Mouse (Mus musculus) forebrain, embryonic 11.5 days (tissue): ENCODE results near the gene Alox12. TPM values are rescaled to one million over a fixed set of nuclear protein-coding genes. Genes with fewer than 3 reads are reported as not detected.

Experiments used
- ATAC-seq: fragments of 200-750 bp; cut with Nextera tagmentation; replicated peaks from 2 replicates; pipeline ENCODE4 v1.8.0; 2017; ENCODE audit warnings: moderate TSS enrichment; ENCODE audit not compliant: low FRiP score
- DNase-seq: peaks from one replicate; pipeline ENCODE4 v3.0.0-alpha.2; 2017; ENCODE audit warnings: low spot score
- H3K27ac ChIP-seq: fragments of 300-500 bp; sonication (generic); 2 replicates; pipeline ENCODE4 v1.5.1; 2014; ENCODE audit warnings: low read depth, low read length
- H3K27me3 ChIP-seq: fragments of 300-500 bp; sonication (generic); 2 replicates; pipeline ENCODE4 v1.6.1; 2014; ENCODE audit warnings: mild to moderate bottlenecking, low read length, mixed read lengths; ENCODE audit not compliant: control insufficient read depth, insufficient read depth
- H3K36me3 ChIP-seq: fragments of 300-500 bp; sonication (generic); 2 replicates; pipeline ENCODE4 v1.6.1; 2014; ENCODE audit warnings: mild to moderate bottlenecking, low read length, moderate library complexity, mixed read lengths; ENCODE audit not compliant: control insufficient read depth, insufficient read depth
- H3K4me1 ChIP-seq: fragments of 300-500 bp; sonication (generic); replicated peaks from 2 replicates; pipeline ENCODE4 v1.6.1; 2014; ENCODE audit warnings: low read length, mixed read lengths; ENCODE audit not compliant: control insufficient read depth, insufficient read depth
- H3K4me2 ChIP-seq: fragments of 300-500 bp; sonication (generic); 2 replicates; pipeline ENCODE4 v1.6.1; 2014; ENCODE audit warnings: low read depth, mild to moderate bottlenecking, low read length, moderate library complexity, mixed read lengths; ENCODE audit not compliant: severe bottlenecking
- H3K4me3 ChIP-seq: fragments of 300-500 bp; sonication (generic); 2 replicates; pipeline ENCODE4 v1.5.1; 2014; ENCODE audit warnings: low read depth, low read length
- H3K9ac ChIP-seq: fragments of 300-500 bp; sonication (generic); 2 replicates; pipeline ENCODE4 v1.6.1; 2014; ENCODE audit warnings: low read length
- H3K9me3 ChIP-seq: fragments of 300-500 bp; sonication (generic); 2 replicates; pipeline ENCODE4 v1.6.1; 2016; ENCODE audit warnings: low read length, mixed read lengths; ENCODE audit not compliant: control insufficient read depth
- WGBS: fragments of 180-500 bp; shearing (Covaris S2); extraction: QIAGEN DNeasy Blood & Tissue Kit; methylation state at CpG from one replicate; pipeline ENCODE4 v1.1.7; 2014; 5-methylcytosine and 5-hydroxymethylcytosine counted together
- polyA plus RNA-seq: library from polyadenylated mRNA; unstranded; fragments of >200 nt; fragmentation: Nextera tagmentation; extraction: Ambion mirVana; gene quantifications from 2 replicates; pipeline ENCODE4 v1.2.1, GENCODE M21; 2014

Gene Alox12
- polyA plus RNA-seq, 1 experiment from 2014 or later = 2.5 TPM

DNA sequence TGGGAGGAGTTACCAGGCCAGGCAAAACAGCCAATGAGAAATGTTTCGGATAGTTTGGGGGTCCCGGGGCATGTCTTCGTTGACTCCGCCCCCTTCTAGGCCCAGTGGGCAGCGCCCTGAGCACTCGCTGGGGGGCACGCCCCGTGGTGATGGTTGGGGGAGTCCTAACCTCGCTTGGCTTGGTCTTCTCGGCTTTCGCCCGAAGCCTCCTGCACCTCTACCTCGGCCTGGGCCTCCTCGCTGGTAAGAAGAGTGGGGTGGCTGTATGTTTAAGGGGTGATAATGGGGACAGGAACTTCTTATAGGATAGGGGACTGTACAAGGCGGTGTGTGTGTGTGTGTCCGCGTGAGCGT is 40.3 kb downstream of the Alox12 start:
- no peak overlapping the region for H3K9ac ChIP-seq
- ATAC-seq (no peak), DNase-seq (no peak)
- no peak overlapping the region for H3K27ac ChIP-seq
- H3K4me3 ChIP-seq = peak overlapping the region; percentile 3; the same call in 1 of the 2 replicates
- H3K4me1 ChIP-seq = peaks cover 8% of the 10 kb centered on the region; the same call in 1 of the 2 replicates
- H3K36me3 ChIP-seq = no peaks in the 10 kb centered on the region
- WGBS = 4% methylated on average over 18 of the region's 18 CpGs
- peak overlapping the region; percentile 26 for H3K4me2 ChIP-seq
- no peaks in the 10 kb centered on the region for H3K9me3 ChIP-seq
- H3K27me3 ChIP-seq = peaks cover 32% of the 10 kb centered on the region

GRCm38 (mm10) chr11:70214191-70214855 is 40.8 kb downstream of the Alox12 start:
- peak; percentile 63 for DNase-seq
- Histone ChIP-seq H3K27me3 (peaks cover 32% of the 10 kb centered on the region), H3K4me3 (peak overlapping the region; percentile 3), H3K9me3 (no peaks in the 10 kb centered on the region), H3K36me3 (no peaks in the 10 kb centered on the region), H3K4me2 (peak overlapping the region; percentile 26), H3K9ac (no peak overlapping the region), H3K4me1 (peaks cover 8% of the 10 kb centered on the region; the same call in 1 of the 2 replicates), H3K27ac (no peak overlapping the region)
- no peak for ATAC-seq
- under 1% methylated on average over 46 of the region's 46 CpGs for WGBS

GRCm38 (mm10) chr11:70213736-70214135 is 41.4 kb downstream of the Alox12 start:
- ATAC-seq (no peak), DNase-seq (peak; percentile 54)
- H3K27me3 ChIP-seq = peaks cover 32% of the 10 kb centered on the region
- H3K36me3 ChIP-seq = no peaks in the 10 kb centered on the region
- no peaks in the 10 kb centered on the region for H3K9me3 ChIP-seq
- H3K27ac ChIP-seq = no peak overlapping the region
- H3K4me1 ChIP-seq = peaks cover 8% of the 10 kb centered on the region; the same call in 1 of the 2 replicates
- WGBS = 4% methylated on average over 26 of the region's 26 CpGs
- H3K4me2 ChIP-seq = peak overlapping the region; percentile 26
- H3K9ac ChIP-seq = no peak overlapping the region
- H3K4me3 ChIP-seq = peak overlapping the region; percentile 3; the same call in 1 of the 2 replicates

GRCm38 (mm10) chr11:70212896-70213295 is 42.3 kb downstream of the Alox12 start:
- H3K27ac ChIP-seq = no peak overlapping the region
- no peak overlapping the region for H3K4me3 ChIP-seq
- ATAC-seq = no peak
- peaks cover 32% of the 10 kb centered on the region for H3K27me3 ChIP-seq
- H3K4me1 ChIP-seq = peaks cover 8% of the 10 kb centered on the region; the same call in 1 of the 2 replicates
- H3K36me3 ChIP-seq = no peaks in the 10 kb centered on the region
- no peak overlapping the region for H3K9ac ChIP-seq
- H3K9me3 ChIP-seq = no peaks in the 10 kb centered on the region
- peak; percentile 68 for DNase-seq
- no peak overlapping the region for H3K4me2 ChIP-seq
- 9% methylated on average over 9 of the region's 9 CpGs for WGBS

DNA sequence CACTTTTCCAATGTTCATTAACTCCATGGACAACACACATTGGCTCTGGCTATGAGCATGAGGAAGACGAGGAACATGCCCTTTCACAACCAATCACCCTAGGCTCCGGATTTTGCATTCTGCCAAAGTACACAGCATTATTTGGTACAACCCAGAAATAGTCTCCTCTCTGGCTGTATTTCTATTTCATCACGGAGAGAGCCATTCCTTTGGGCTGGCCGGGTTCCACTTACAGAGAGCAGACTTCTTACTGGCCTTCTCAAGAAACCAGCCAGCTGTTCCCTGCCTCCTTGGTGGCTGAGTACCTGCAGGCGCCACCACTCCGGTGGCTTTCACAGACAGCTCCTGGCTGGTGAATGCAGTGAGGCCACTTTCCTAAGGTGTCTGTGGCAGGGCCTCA is 42.7 kb downstream of the Alox12 start, which contains the start of gene Slc16a11:
Gene Slc16a11, plus strand, starts transcription at position 330 of the 400 bp plus-strand sequence.
- no peaks in the 10 kb centered on the region for H3K9me3 ChIP-seq
- 72% methylated on average over 6 of the region's 6 CpGs for WGBS
- no peak for ATAC-seq

GRCm38 (mm10) chr11:70211972-70212371 is 43.2 kb downstream of the Alox12 start:
- no peaks in the 10 kb centered on the region for H3K36me3 ChIP-seq
- no peak overlapping the region for H3K9ac ChIP-seq
- H3K9me3 ChIP-seq = no peaks in the 10 kb centered on the region
- H3K4me2 ChIP-seq = no peak overlapping the region
- peaks cover 32% of the 10 kb centered on the region for H3K27me3 ChIP-seq
- H3K4me1 ChIP-seq = peaks cover 8% of the 10 kb centered on the region; the same call in 1 of the 2 replicates
- H3K4me3 ChIP-seq = no peak overlapping the region
- ATAC-seq = no peak
- no peak for DNase-seq
- 79% methylated on average over 6 of the region's 6 CpGs for WGBS
- H3K27ac ChIP-seq = no peak overlapping the region

More for the DNA sequence above, 42.7 kb downstream of the Alox12 start, which contains the start of gene Slc16a11:
- no peak for DNase-seq
- no peak within 1 kb of the TSS for H3K9ac ChIP-seq
- no peak within 1 kb of the TSS for H3K4me2 ChIP-seq
- H3K27me3 ChIP-seq = peaks cover 32% of the 10 kb centered on the region
- peaks cover 8% of the 10 kb centered on the region; the same call in 1 of the 2 replicates for H3K4me1 ChIP-seq
- H3K36me3 ChIP-seq = no peaks in the 10 kb centered on the region
- no peak within 1 kb of the TSS for H3K4me3 ChIP-seq
- no peak within 1 kb of the TSS for H3K27ac ChIP-seq

GRCm38 (mm10) chr11:70210681-70211080 is 44.5 kb downstream of the Alox12 start:
- peaks cover 26% of the 10 kb centered on the region for H3K27me3 ChIP-seq
- H3K27ac ChIP-seq = no peak overlapping the region
- no peaks in the 10 kb centered on the region for H3K9me3 ChIP-seq
- no peak overlapping the region for H3K4me2 ChIP-seq
- H3K4me1 ChIP-seq = peaks cover 8% of the 10 kb centered on the region; the same call in 1 of the 2 replicates
- H3K36me3 ChIP-seq = no peaks in the 10 kb centered on the region
- no peak overlapping the region for H3K9ac ChIP-seq
- DNase-seq = no peak
- WGBS = 90% methylated on average over 2 of the region's 2 CpGs
- no peak for ATAC-seq
- H3K4me3 ChIP-seq = no peak overlapping the region

DNA sequence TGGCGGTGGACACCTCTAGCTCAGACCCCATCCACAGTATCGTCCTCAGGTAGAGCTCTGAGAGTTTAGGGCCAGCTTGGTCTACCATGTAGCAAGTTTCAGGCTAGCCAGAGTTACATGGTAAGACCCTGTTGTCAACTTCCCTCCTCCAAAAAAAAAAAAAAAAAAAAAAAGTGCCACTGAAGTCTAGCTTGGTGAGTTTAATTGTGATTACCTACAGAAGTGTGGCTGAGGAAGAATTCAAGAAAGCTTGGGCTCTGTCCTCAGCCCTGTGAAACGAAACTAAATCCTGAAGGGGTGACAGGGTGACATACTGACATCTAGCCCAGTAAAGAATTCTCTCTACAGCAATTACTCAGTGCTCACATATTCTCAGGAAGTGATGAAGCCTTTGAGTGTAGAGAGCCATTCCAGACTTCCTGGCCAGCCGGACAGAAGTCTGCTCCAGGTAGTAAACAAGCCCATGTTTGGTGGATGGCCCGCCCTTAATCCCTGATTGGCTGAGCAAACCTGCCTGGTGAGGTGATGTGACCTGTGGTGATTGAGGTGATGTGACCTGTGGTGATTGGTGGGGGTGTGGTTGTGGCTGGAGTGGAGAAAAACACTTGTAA is 46.3 kb downstream of the Alox12 start:
- Histone ChIP-seq H3K9ac (no peak overlapping the region), H3K9me3 (no peaks in the 10 kb centered on the region), H3K4me1 (peaks cover 3% of the 10 kb centered on the region; the same call in 1 of the 2 replicates), H3K27ac (no peak overlapping the region), H3K27me3 (peaks cover 8% of the 10 kb centered on the region), H3K4me3 (no peak overlapping the region), H3K36me3 (no peaks in the 10 kb centered on the region), H3K4me2 (no peak overlapping the region)
- WGBS = 86% methylated on average over 5 of the region's 5 CpGs
- no peak for DNase-seq
- no peak for ATAC-seq
